Mouse (Mus musculus): Measurements from ENCODE around the gene Jagn1. TPM values are rescaled to one million over a fixed set of nuclear protein-coding genes. Genes with fewer than 3 reads are reported as not detected.

Gene Jagn1
- total and polyA plus RNA-seq, 3 experiments = 80.6 to 95.6 TPM; not detected in 1

- Histone ChIP-seq H3K4me3 (ENCODE audit: control insufficient read depth in 1 of 2, insufficient read depth in 1 of 2, low read depth in 2 of 2, low read length in 2 of 2) (no peak overlapping the region), H3K9ac (ENCODE audit: control insufficient read depth, low read depth, low read length, poor library complexity, severe bottlenecking) (no peak overlapping the region), H3K27me3 (ENCODE audit: control insufficient read depth in 1 of 2, insufficient read depth in 2 of 2, low read length in 2 of 2) (no peaks in the 10 kb centered on the region; a peak in 1 of 4 replicates), H3K36me3 (ENCODE audit: control insufficient read depth in 1 of 2, insufficient read depth in 2 of 2, low read length in 2 of 2) (peaks cover 5 to 13% of the 10 kb centered on the region in 2 experiments), H3K9me3 (replicated peaks; ENCODE audit: insufficient read depth, low read length) (no peaks in the 10 kb centered on the region), H3K79me2 (ENCODE audit: control insufficient read depth, insufficient read depth, low read length, poor library complexity) (peaks cover 18% of the 10 kb centered on the region), H3K27ac (ENCODE audit: control insufficient read depth, low read depth, low read length) (no peak overlapping the region), H3K4me1 (ENCODE audit: control insufficient read depth in 1 of 2, insufficient read depth in 2 of 2, low read length in 2 of 2) (peaks cover 4 to 16% of the 10 kb centered on the region in 2 experiments)
- DNase-seq (ENCODE audit: low read depth, low spot score) = peak; percentile 94
- TF ChIP-seq GABPA (IDR thresholded peaks at IDR 0.05; ENCODE audit: low read depth, low read length) = no peak
- peak; percentile 85 for TF ChIP-seq SMC3 (IDR thresholded peaks at IDR 0.05; ENCODE audit: low read depth, low read length)
- peak; percentile 48; the same call in 1 of the 2 replicates for TF ChIP-seq SIN3A (IDR thresholded peaks at IDR 0.05; ENCODE audit: low read length)
- TF ChIP-seq ZNF384 (IDR thresholded peaks at IDR 0.05; ENCODE audit: low read depth, low read length) = 0 out of 2 replicates have a peak, but pooled peaks have one; percentile 44
- no peak for TF ChIP-seq TCF12 (IDR thresholded peaks at IDR 0.05; ENCODE audit: low read depth, low read length)
- no peak for TF ChIP-seq JUND (IDR thresholded peaks at IDR 0.05; ENCODE audit: low read depth, low read length)
- no peak for TF ChIP-seq RCOR1 (IDR thresholded peaks at IDR 0.05; ENCODE audit: low read depth, low read length)
- no peak for TF ChIP-seq MXI1 (IDR thresholded peaks at IDR 0.05; ENCODE audit: low read depth, low read length)
- no peak for TF ChIP-seq UBTF (IDR thresholded peaks at IDR 0.05; ENCODE audit: borderline replicate concordance, insufficient read depth, low read depth, low read length)
- peak; percentile 12; the same call in 1 of the 2 replicates for TF ChIP-seq NRF1 (IDR thresholded peaks at IDR 0.05; ENCODE audit: insufficient read depth, low read depth, low read length, poor library complexity, severe bottlenecking)
- TF ChIP-seq ZC3H11A (IDR thresholded peaks at IDR 0.05; ENCODE audit: low read depth, low read length) = peak; percentile 92
- TF ChIP-seq CTCF (IDR thresholded peaks at IDR 0.05 in 2 of 3, conservative IDR thresholded peaks at IDR 0.05 in 1 of 3; ENCODE audit: control insufficient read depth in 1 of 3, insufficient read depth in 1 of 3, low read depth in 2 of 3, low read length in 3 of 3, poor library complexity in 1 of 3, severe bottlenecking in 1 of 3) = peak; percentile 77 to 95 (median 89)
- peak; percentile 51 for TF ChIP-seq HCFC1 (IDR thresholded peaks at IDR 0.05; ENCODE audit: low read depth, low read length)
- TF ChIP-seq NELFE (IDR thresholded peaks at IDR 0.05; ENCODE audit: low read depth, low read length) = no peak
- TF ChIP-seq MYC (IDR thresholded peaks at IDR 0.05; ENCODE audit: low read depth, low read length) = 0 out of 2 replicates have a peak, but pooled peaks have one; percentile 34
- TF ChIP-seq CHD1 (IDR thresholded peaks at IDR 0.05; ENCODE audit: low read depth, low read length) = no peak
- no peak for TF ChIP-seq CHD2 (IDR thresholded peaks at IDR 0.05; ENCODE audit: low read length)
- 0 out of 4 replicates have a peak, but pooled peaks of 1 of the 2 experiments have one; percentile 23 for TF ChIP-seq POLR2A (IDR thresholded peaks at IDR 0.05; ENCODE audit: control insufficient read depth in 1 of 2, insufficient read depth in 1 of 2, low read depth in 1 of 2, low read length in 2 of 2, poor library complexity in 1 of 2)
- TF ChIP-seq ELF1 (IDR thresholded peaks at IDR 0.05; ENCODE audit: low read depth, low read length) = no peak
- TF ChIP-seq USF2 (IDR thresholded peaks at IDR 0.05; ENCODE audit: borderline replicate concordance in 1 of 2, insufficient read depth in 1 of 2, low read depth in 1 of 2, low read length in 2 of 2) = no peak
- peak; percentile 46; the same call in 1 of the 2 replicates for TF ChIP-seq TBP (IDR thresholded peaks at IDR 0.05; ENCODE audit: low read depth, low read length)
- peak; percentile 98 for TF ChIP-seq RAD21 (IDR thresholded peaks at IDR 0.05; ENCODE audit: low read depth, low read length)
- TF ChIP-seq MAX (IDR thresholded peaks at IDR 0.05; ENCODE audit: low read length) = no peak
- TF ChIP-seq ZMIZ1 (IDR thresholded peaks at IDR 0.05; ENCODE audit: low read depth, low read length) = no peak
- TF ChIP-seq BHLHE40 (IDR thresholded peaks at IDR 0.05; ENCODE audit: borderline replicate concordance, low read depth, low read length) = peak; percentile 45; the same call in 1 of the 2 replicates
Observed at GRCm38 (mm10) chr6:113441147-113441680, 1.2 kb upstream of the Jagn1 start.

Measured in MEL (cell line).